Mouse (Mus musculus) layer of hippocampus, adult 9-10 months (tissue): ENCODE data around the gene Gh.
"Not testable (repeated sequence)": the region's sequence is repeated elsewhere in the genome, so short reads cannot be mapped to it uniquely, and the experiment has no call there.

Experiments used
- DNase-seq: peaks from one replicate; pipeline ENCODE4 v3.0.0; 2022; ENCODE audit warnings: low spot score

Gh gene

GRCm38 (mm10) chr11:106301765-106302164 is at the start of gene Gh:
Gene Gh, minus strand, starts transcription at chr11:106301865.
- no peak for DNase-seq

- no peak for DNase-seq
These were observed 49.6 kb upstream of the Gh start for GRCm38 (mm10) chr11:106351253-106351652.

- no peak for DNase-seq
These were observed 49.2 kb upstream of the Gh start for GRCm38 (mm10) chr11:106350853-106351252.

GRCm38 (mm10) chr11:106349772-106350171 is 48.1 kb upstream of the Gh start:
- no peak for DNase-seq

GRCm38 (mm10) chr11:106344910-106345309 is 43.2 kb upstream of the Gh start:
- DNase-seq = no peak

- DNase-seq = no peak
These were observed 39.4 kb upstream of the Gh start for GRCm38 (mm10) chr11:106340990-106341520.

GRCm38 (mm10) chr11:106339323-106339722 is 37.7 kb upstream of the Gh start:
- not testable (repeated sequence) for DNase-seq

- DNase-seq = no peak
These were observed 37.2 kb upstream of the Gh start for GRCm38 (mm10) chr11:106338870-106339269.

- DNase-seq = no peak
These were observed 36.4 kb upstream of the Gh start for GRCm38 (mm10) chr11:106338029-106338428.

GRCm38 (mm10) chr11:106334066-106334465 is 32.4 kb upstream of the Gh start:
- no peak for DNase-seq

GRCm38 (mm10) chr11:106332458-106332857 is 30.8 kb upstream of the Gh start:
- no peak for DNase-seq

- no peak for DNase-seq
These were observed 28.0 kb upstream of the Gh start for GRCm38 (mm10) chr11:106329682-106330081.

- no peak for DNase-seq
These were observed 27.5 kb upstream of the Gh start for GRCm38 (mm10) chr11:106329128-106329527.

GRCm38 (mm10) chr11:106328521-106328920 is 26.9 kb upstream of the Gh start:
- DNase-seq = no peak

GRCm38 (mm10) chr11:106326475-106326874 is 24.8 kb upstream of the Gh start:
- no peak for DNase-seq

GRCm38 (mm10) chr11:106325566-106326206 is 24.0 kb upstream of the Gh start:
- no peak for DNase-seq

GRCm38 (mm10) chr11:106324858-106325257 is 23.2 kb upstream of the Gh start:
- DNase-seq = no peak

- DNase-seq = no peak
These were observed 17.0 kb upstream of the Gh start for GRCm38 (mm10) chr11:106318406-106319366.

GRCm38 (mm10) chr11:106317801-106318200 is 16.1 kb upstream of the Gh start:
- DNase-seq = no peak

- no peak for DNase-seq
These were observed 14.8 kb upstream of the Gh start for GRCm38 (mm10) chr11:106316416-106316815.

GRCm38 (mm10) chr11:106314333-106314812 is 12.7 kb upstream of the Gh start, which contains the start of gene Cd79b:
Gene Cd79b, minus strand, starts transcription at chr11:106314762.
- no peak for DNase-seq

GRCm38 (mm10) chr11:106313533-106313932 is 11.9 kb upstream of the Gh start:
- DNase-seq = no peak

- DNase-seq = no peak
These were observed 8.5 kb upstream of the Gh start for GRCm38 (mm10) chr11:106310123-106310522.
